Mouse (Mus musculus): ENCODE measurements around the gene Kif9. TPM values are rescaled to one million over a fixed set of nuclear protein-coding genes. Genes with fewer than 3 reads are reported as not detected.

Gene Kif9
- 2.5 to 5.5 TPM (median 3.6 TPM) in 4 replicates for total RNA-seq (2023; ENCODE audit: inconsistent age)

DNA sequence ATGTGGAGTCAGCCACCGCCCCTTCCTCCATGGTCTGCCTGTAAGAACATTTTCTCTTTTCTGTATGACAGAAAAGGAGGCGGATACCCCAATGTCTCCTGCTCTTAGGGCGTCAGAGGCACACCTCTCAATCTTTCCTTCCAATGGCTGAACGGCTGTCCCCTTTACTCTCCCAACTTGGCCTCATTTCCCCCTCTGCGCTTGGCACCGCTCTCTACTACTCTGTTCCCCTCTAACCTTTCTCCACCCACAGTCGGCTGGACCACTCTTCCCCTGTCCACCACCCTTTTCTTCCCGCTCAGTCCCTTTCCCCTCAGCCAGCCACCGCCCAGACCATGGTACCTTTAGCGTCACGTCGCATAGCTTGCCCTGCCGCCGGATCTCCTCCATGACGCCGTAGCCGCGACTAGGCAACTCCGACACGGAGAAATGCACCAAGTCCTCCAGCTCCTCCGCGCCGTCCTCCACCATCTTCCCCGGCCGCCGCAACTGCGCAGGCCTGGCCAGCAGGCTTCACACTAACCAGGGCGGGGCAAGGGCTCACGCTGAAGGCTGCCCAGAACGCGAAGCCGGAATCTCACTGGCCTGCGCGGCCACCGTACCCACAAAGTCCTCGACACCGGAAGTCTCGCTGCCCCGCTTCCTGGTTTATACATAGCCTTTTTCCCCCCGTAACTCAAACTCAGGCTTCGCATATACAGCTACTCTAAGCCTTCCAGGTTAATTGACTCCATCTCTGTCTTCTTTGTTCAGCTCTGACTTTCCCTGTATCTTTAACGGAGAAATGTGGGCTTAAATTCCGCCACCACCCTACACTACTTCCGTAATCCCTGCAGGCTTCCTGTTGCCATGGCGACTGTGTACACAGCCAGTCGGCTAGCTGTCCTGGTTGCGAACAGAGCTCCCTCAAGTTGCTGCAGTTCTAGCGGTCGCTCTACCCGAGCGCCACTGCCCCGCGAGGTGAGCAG lies at the start of gene Kif9, which contains the start of gene Klhl18:
Gene Kif9, plus strand, starts transcription at position 835 of the 968 bp plus-strand sequence.
Gene Klhl18, minus strand, starts transcription at position 571 of the 968 bp plus-strand sequence.

DNA sequence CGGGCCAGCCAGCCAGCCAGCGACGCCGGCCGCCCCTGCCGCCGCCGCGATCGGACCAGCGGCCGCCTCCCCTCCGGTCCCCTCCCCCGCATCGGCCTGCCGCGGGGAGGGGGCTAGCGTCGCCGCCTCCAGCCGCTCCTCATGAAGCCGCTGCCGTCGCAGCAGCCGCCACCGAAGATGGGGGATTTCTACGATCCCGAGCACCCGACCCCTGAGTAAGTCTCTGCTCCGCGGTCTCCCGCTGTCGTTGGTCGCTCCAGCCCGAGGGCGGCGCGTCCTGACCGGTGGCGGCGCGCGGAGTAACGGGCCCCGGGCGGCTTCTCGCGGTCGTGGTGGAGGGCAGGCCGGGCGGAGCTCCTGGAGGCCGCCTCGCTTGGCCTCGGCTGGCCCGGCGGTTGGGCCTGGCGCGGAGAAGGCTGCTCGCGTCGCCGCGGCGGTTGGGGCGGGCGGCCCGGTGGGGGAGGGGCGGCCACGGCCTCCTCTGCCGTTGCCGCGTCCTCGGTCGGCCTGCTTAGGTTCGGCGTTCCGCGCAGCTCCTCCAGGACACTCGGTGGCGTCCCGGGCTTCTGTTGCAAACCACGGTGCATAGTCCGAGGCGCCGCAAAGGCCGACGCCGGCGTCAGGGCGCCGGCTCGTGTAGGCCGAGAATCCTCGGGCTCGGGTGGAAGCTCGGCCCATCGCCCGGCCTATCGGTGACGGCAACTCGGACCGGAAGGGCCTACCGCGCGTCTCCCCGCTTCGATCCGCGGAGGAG lies 56.0 kb downstream of the Kif9 start, which contains the start of gene Setd2:
Gene Setd2, plus strand, starts transcription at position 60 of the 754 bp plus-strand sequence.

Other genes starting within 250 kb of the Kif9 start
- gene Cspg5, start 233.2 kb upstream of the Kif9 start, total RNA-seq (2023; ENCODE audit: inconsistent age) = 2.4 to 3.0 TPM (median 2.7 TPM) in 4 replicates
- gene Elp6, start 171.8 kb upstream of the Kif9 start, total RNA-seq (2023; ENCODE audit: inconsistent age) = 5.9 to 9.4 TPM (median 7.1 TPM) in 4 replicates
- 55.7 to 75.5 TPM (median 59.2 TPM) in 4 replicates for gene Scap, start 143.7 kb upstream of the Kif9 start, total RNA-seq (2023; ENCODE audit: inconsistent age)
- gene Ptpn23, start 68.7 kb upstream of the Kif9 start, total RNA-seq (2023; ENCODE audit: inconsistent age) = 132 to 147 TPM (median 139 TPM) in 4 replicates
- 1.5 to 3.0 TPM (median 2.4 TPM) in 4 replicates for gene Ngp, start 57.2 kb upstream of the Kif9 start, total RNA-seq (2023; ENCODE audit: inconsistent age)
- gene Klhl18, start 264 bp upstream of the Kif9 start, total RNA-seq (2023; ENCODE audit: inconsistent age) = 43.6 to 51.6 TPM (median 47.2 TPM) in 4 replicates
- 201 to 233 TPM (median 213 TPM) in 4 replicates for gene Setd2, start 55.6 kb downstream of the Kif9 start, total RNA-seq (2023; ENCODE audit: inconsistent age)
- gene Nradd, start 147.5 kb downstream of the Kif9 start, total RNA-seq (2023; ENCODE audit: inconsistent age) = 1.1 to 3.8 TPM (median 1.8 TPM) in 4 replicates
- 35.1 to 39.2 TPM (median 37.6 TPM) in 4 replicates for gene Nbeal2, start 177.2 kb downstream of the Kif9 start, total RNA-seq (2023; ENCODE audit: inconsistent age)
- 86.7 to 110 TPM (median 103 TPM) in 4 replicates for gene Ccdc12, start 179.5 kb downstream of the Kif9 start, total RNA-seq (2023; ENCODE audit: inconsistent age)